Mouse (Mus musculus) hindbrain, postnatal 0 days (tissue): ENCODE measurements at regions not wholly inside any gene's neighbourhood (a gene's known extent, or its start where the extent isn't known, plus 50 kb on each side); places are given as distances from the start of the nearest gene placed in this dataset.

Source experiments
- ATAC-seq: fragments of 200-750 bp; cut with Nextera tagmentation; 2 replicates; pipeline ENCODE4 v1.8.0; 2017; ENCODE audit warnings: mild to moderate bottlenecking, moderate TSS enrichment, moderate library complexity
- DNase-seq: peaks from one replicate; pipeline ENCODE4 v3.0.0-alpha.2; 2015; ENCODE audit warnings: low spot score
- H3K27ac ChIP-seq: fragments of 300-500 bp; sonication (generic); 2 replicates; pipeline ENCODE4 v1.5.1; 2014; ENCODE audit warnings: mild to moderate bottlenecking
- H3K27me3 ChIP-seq: fragments of 300-500 bp; sonication (generic); 2 replicates; pipeline ENCODE4 v1.6.1; 2014; ENCODE audit warnings: low read length, mixed read lengths; ENCODE audit not compliant: insufficient read depth
- H3K36me3 ChIP-seq: fragments of 300-500 bp; sonication (generic); 2 replicates; pipeline ENCODE4 v1.6.1; 2014; ENCODE audit warnings: low read length, mixed read lengths; ENCODE audit not compliant: insufficient read depth
- H3K4me1 ChIP-seq: fragments of 300-500 bp; sonication (generic); 2 replicates; pipeline ENCODE4 v1.6.1; 2014; ENCODE audit warnings: antibody characterized with exemption, low read length, mixed read lengths; ENCODE audit not compliant: insufficient read depth
- H3K4me2 ChIP-seq: fragments of 300-500 bp; sonication (generic); 2 replicates; pipeline ENCODE4 v1.6.1; 2014; ENCODE audit warnings: low read depth, mild to moderate bottlenecking, low read length, moderate library complexity, mixed read lengths
- H3K4me3 ChIP-seq: fragments of 300-500 bp; sonication (generic); 2 replicates; pipeline ENCODE4 v1.5.1; 2014; ENCODE audit warnings: low read length
- H3K9ac ChIP-seq: fragments of 300-500 bp; sonication (generic); replicated peaks from 2 replicates; pipeline ENCODE4 v1.6.1; 2014; ENCODE audit warnings: mild to moderate bottlenecking, low read length, moderate library complexity, mixed read lengths
- H3K9me3 ChIP-seq: fragments of 300-500 bp; sonication (generic); 2 replicates; pipeline ENCODE4 v1.6.1; 2016; ENCODE audit warnings: low read length, mixed read lengths
- CTCF ChIP-seq: IDR thresholded peaks from 2 replicates; pipeline ENCODE4 v1.5.1; 2016; ENCODE audit warnings: antibody characterized with exemption, control low read depth, low read depth
- WGBS: fragments of 180-500 bp; shearing (Covaris S2); extraction: QIAGEN DNeasy Blood & Tissue Kit; methylation state at CpG from one replicate; pipeline ENCODE4 v1.1.7; 2014; 5-methylcytosine and 5-hydroxymethylcytosine counted together

DNA sequence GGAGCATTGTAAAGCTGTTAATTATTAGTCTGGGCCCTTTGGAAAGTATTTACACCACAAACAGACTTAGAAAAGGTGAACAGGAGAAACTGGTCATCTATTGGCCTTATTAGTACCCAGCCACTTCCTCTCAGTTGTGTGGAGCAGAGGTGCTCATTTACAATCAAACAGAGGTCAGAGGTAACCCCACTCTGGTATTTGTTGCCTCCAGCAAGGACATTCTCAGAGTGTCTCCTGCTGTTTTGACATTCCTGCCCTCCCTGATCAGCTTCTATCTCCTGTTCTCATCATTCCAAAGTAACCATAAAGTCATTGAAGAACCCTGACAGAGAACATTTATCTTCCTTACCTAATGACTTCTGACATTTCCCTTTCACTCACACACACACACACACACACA is 116.1 kb upstream of the Hapln1 start:
- H3K36me3 ChIP-seq: no peaks in the 10 kb centered on the region
- DNase-seq (no peak), ATAC-seq (no peak)
- no peaks in the 10 kb centered on the region for H3K27me3 ChIP-seq
- no peak overlapping the region for H3K9ac ChIP-seq
- no peak overlapping the region for H3K4me3 ChIP-seq
- no peaks in the 10 kb centered on the region for H3K9me3 ChIP-seq
- no peak for TF ChIP-seq CTCF
- no peak overlapping the region for H3K4me2 ChIP-seq
- H3K4me1 ChIP-seq: no peaks in the 10 kb centered on the region
- no peak overlapping the region for H3K27ac ChIP-seq

DNA sequence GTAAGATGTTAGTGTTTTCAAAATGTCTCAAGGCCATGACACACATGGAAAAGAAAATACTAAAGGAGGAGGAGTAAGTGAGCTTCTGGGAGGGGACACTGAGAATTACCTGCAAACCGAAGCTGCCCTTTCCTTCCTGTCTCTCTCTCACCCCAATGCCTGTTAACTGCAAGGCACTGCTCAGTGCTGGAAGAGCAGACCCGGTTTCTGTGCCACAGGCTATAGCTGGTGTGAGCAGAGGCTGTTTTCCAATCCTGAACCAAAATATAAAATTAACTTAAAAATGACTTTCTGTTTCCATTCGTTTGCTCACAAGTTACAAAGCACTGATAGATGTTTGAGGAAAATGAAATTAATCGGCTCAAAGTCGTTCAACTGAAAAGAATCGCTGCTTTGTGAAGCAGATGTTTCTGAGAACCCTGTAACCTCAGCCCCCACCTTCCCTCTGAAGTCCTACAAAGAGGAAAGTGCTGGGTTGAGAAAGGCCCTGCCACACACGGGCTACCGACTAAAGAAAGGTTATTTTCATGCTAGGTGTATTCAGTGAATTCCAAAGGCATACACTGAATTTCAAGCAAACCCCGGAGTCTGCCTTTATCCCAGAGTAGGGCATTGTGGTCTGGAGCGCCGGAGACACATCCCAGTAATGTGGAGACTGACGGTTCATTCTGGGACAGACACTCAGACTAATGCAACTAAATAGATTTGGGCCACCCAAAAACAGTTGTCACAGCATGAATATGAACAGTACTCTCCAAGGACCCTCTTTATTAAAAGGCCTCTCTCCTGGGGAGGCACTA is 111.1 kb upstream of the Hapln1 start:
- H3K4me2 ChIP-seq: no peak overlapping the region
- no peak for TF ChIP-seq CTCF
- H3K27me3 ChIP-seq: no peaks in the 10 kb centered on the region
- 30% methylated on average over 12 of the region's 12 CpGs for WGBS
- no peak overlapping the region for H3K4me3 ChIP-seq
- H3K36me3 ChIP-seq: no peaks in the 10 kb centered on the region
- no peaks in the 10 kb centered on the region for H3K9me3 ChIP-seq
- H3K4me1 ChIP-seq: no peaks in the 10 kb centered on the region
- ATAC-seq (no peak), DNase-seq (no peak)
- no peak overlapping the region for H3K27ac ChIP-seq
- H3K9ac ChIP-seq: no peak overlapping the region

- Histone ChIP-seq H3K4me3 (no peak overlapping the region), H3K9ac (no peak overlapping the region), H3K9me3 (no peaks in the 10 kb centered on the region), H3K27ac (no peak overlapping the region), H3K4me1 (no peaks in the 10 kb centered on the region), H3K27me3 (no peaks in the 10 kb centered on the region), H3K36me3 (no peaks in the 10 kb centered on the region), H3K4me2 (no peak overlapping the region)
- no peak for TF ChIP-seq CTCF
- 97% methylated on average over 1 of the region's 1 CpGs for WGBS
- DNase-seq: no peak
- no peak for ATAC-seq
These were observed 94.7 kb upstream of the Hapln1 start for GRCm38 (mm10) chr13:89444847-89445246.

- H3K27ac ChIP-seq: no peak overlapping the region
- no peaks in the 10 kb centered on the region for H3K4me1 ChIP-seq
- DNase-seq (no peak), ATAC-seq (no peak)
- no peak overlapping the region for H3K9ac ChIP-seq
- no peaks in the 10 kb centered on the region for H3K36me3 ChIP-seq
- H3K4me2 ChIP-seq: no peak overlapping the region
- H3K4me3 ChIP-seq: no peak overlapping the region
- no peaks in the 10 kb centered on the region for H3K9me3 ChIP-seq
- 94% methylated on average over 1 of the region's 1 CpGs for WGBS
- no peaks in the 10 kb centered on the region for H3K27me3 ChIP-seq
- no peak for TF ChIP-seq CTCF
These were observed 85.8 kb upstream of the Hapln1 start for GRCm38 (mm10) chr13:89453819-89454218.

DNA sequence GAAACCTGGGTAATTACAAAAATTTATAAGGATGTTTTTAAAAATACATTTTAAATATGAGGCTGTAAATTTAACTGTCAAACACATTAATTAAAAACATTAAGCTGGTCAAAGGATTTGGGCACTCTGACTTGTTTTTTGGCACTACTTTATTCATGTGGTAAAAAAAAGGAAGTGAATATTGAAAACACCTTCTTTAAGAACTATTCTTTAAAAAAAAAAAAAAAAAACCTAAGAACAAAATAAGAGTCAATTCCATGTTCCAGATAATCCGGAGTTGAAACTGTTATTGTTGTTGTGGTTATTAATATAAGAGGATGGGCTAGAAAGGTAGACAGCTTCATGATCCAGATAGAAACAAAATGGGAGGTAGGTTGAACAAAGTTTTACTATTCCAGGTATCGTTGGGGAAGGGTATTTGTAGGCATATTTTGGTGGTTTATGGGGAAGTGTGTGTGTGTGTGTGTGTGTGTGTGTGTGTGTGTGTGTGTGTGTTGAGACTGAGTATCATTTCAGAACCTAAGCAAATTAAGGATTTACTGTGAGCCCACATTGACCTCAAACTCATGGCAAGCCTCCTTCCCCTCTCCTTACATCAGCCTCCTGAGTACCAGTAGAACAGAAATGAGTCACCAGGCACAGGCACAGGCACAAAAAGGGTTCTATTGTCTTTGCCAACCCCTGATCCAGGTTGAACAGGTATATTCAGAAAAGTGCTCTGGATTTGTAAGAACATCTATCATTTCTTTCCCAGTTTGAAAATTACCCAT is 85.2 kb upstream of the Hapln1 start:
- DNase-seq (no peak), ATAC-seq (no peak)
- TF ChIP-seq CTCF: no peak
- Histone ChIP-seq H3K9me3 (no peaks in the 10 kb centered on the region), H3K4me1 (no peaks in the 10 kb centered on the region), H3K27ac (no peak overlapping the region), H3K27me3 (no peaks in the 10 kb centered on the region), H3K4me3 (no peak overlapping the region), H3K4me2 (no peak overlapping the region), H3K36me3 (no peaks in the 10 kb centered on the region), H3K9ac (no peak overlapping the region)
- 93% methylated on average over 2 of the region's 2 CpGs for whole genome bisulfite sequencing

DNA sequence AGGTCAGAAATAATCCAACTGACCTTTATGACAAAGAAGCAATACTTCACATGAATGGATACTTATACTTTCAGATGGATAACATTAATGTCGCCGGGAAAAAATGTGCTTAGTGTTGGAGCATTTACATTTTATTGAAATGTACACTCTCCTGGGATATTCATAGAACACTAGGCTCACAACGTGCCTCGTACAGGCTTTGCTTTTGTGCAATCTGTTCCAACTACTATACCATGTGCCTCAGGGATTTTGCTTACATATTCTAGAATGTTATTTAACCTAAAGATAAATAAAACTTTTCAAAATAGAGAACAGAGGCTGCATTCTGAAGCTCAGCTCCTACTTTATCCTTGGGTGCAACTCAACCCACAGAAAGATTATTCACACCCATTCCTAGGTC is 75.8 kb upstream of the Hapln1 start:
- Histone ChIP-seq H3K4me3 (no peak overlapping the region), H3K27ac (no peak overlapping the region), H3K4me1 (no peaks in the 10 kb centered on the region), H3K9me3 (no peaks in the 10 kb centered on the region), H3K4me2 (no peak overlapping the region), H3K9ac (no peak overlapping the region), H3K27me3 (no peaks in the 10 kb centered on the region), H3K36me3 (no peaks in the 10 kb centered on the region)
- WGBS: 78% methylated on average over 4 of the region's 4 CpGs
- DNase-seq: no peak
- TF ChIP-seq CTCF: no peak
- ATAC-seq: no peak
